Mouse (Mus musculus) lung, postnatal 0 days (tissue): ENCODE data around the gene 2310061I04Rik. TPM values are rescaled to one million over a fixed set of nuclear protein-coding genes. Genes with fewer than 3 reads are reported as not detected.

Source experiments
- ATAC-seq: fragments of 200-750 bp; cut with Nextera tagmentation; 2 replicates; pipeline ENCODE4 v1.8.0; 2017; ENCODE audit warnings: moderate library complexity
- DNase-seq: peaks from one replicate; pipeline ENCODE4 v3.0.0-alpha.2; 2016; ENCODE audit warnings: low spot score
- H3K27ac ChIP-seq: fragments of 300-500 bp; sonication (generic); 2 replicates; pipeline ENCODE4 v1.5.1; 2014; ENCODE audit warnings: antibody characterized with exemption, mild to moderate bottlenecking, low read length, mixed read lengths
- H3K27me3 ChIP-seq: fragments of 300-500 bp; sonication (generic); replicated peaks from 2 replicates; pipeline ENCODE4 v1.6.1; 2014; ENCODE audit warnings: low read length, mixed read lengths; ENCODE audit not compliant: insufficient read depth
- H3K36me3 ChIP-seq: fragments of 300-500 bp; sonication (generic); 2 replicates; pipeline ENCODE4 v1.6.1; 2014; ENCODE audit warnings: low read length, mixed read lengths; ENCODE audit not compliant: insufficient read depth
- H3K4me1 ChIP-seq: fragments of 300-500 bp; sonication (generic); 2 replicates; pipeline ENCODE4 v1.6.1; 2014; ENCODE audit warnings: antibody characterized with exemption, low read depth, low read length, mixed read lengths; ENCODE audit not compliant: insufficient read depth
- H3K4me2 ChIP-seq: fragments of 300-500 bp; sonication (generic); replicated peaks from 2 replicates; pipeline ENCODE4 v1.6.1; 2014; ENCODE audit warnings: low read depth, mild to moderate bottlenecking, low read length, moderate library complexity, mixed read lengths
- H3K4me3 ChIP-seq: fragments of 300-500 bp; sonication (generic); 2 replicates; pipeline ENCODE4 v1.5.1; 2014; ENCODE audit warnings: low read depth, low read length
- H3K9ac ChIP-seq: fragments of 300-500 bp; sonication (generic); replicated peaks from 2 replicates; pipeline ENCODE4 v1.6.1; 2014; ENCODE audit warnings: low read depth, mild to moderate bottlenecking
- H3K9me3 ChIP-seq: fragments of 300-500 bp; sonication (generic); 2 replicates; pipeline ENCODE4 v1.6.1; 2016; ENCODE audit warnings: low read length, mixed read lengths
- CTCF ChIP-seq: IDR thresholded peaks from 2 replicates; pipeline ENCODE4 v1.5.1; 2016; ENCODE audit warnings: antibody characterized with exemption, mild to moderate bottlenecking
- EP300 ChIP-seq: IDR thresholded peaks from 2 replicates; pipeline ENCODE4 v1.6.1; 2016; ENCODE audit warnings: antibody characterized with exemption, mild to moderate bottlenecking, control low read depth
- WGBS: fragments of 180-500 bp; shearing (Covaris S2); extraction: QIAGEN DNeasy Blood & Tissue Kit; methylation state at CpG from one replicate; pipeline ENCODE4 v1.1.7; 2014; 5-methylcytosine and 5-hydroxymethylcytosine counted together
- polyA plus RNA-seq: library from polyadenylated mRNA; unstranded; fragments of >200 nt; fragmentation: Nextera tagmentation; extraction: Ambion mirVana; gene quantifications from 2 replicates; pipeline ENCODE4 v1.2.1, GENCODE M21; 2015

2310061I04Rik gene
- polyA plus RNA-seq, 1 experiment from 2014 or later, result 18.5 TPM

DNA sequence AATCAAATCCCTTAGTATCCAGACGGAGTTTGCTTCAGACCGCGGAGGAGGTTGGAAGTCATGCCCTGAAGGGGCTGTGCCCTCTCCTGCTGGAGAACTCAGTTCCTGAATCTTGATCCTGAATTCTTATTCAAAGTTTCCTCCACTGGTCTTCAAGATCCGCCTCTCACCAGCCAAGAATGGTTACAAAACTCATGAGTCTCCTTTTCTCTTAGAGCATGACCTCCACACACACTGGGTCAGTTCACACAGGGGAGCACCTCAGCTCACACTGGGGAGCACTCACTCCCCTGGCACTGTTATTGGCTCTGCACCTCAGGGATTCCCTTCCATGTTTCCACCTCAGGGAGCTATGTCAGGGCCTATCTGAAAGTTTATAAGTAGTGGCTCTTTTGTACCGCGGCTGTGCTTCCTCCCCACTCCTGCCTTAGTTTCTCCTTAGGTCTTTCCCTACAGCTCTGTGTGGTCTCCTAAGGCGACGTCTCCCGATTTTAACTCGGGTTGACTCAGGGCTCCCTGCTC, 32.3 kb downstream of the 2310061I04Rik start:
- peak overlapping the region; percentile 68 for H3K9ac ChIP-seq
- 35% methylated on average over 10 of the region's 10 CpGs for WGBS

DNA sequence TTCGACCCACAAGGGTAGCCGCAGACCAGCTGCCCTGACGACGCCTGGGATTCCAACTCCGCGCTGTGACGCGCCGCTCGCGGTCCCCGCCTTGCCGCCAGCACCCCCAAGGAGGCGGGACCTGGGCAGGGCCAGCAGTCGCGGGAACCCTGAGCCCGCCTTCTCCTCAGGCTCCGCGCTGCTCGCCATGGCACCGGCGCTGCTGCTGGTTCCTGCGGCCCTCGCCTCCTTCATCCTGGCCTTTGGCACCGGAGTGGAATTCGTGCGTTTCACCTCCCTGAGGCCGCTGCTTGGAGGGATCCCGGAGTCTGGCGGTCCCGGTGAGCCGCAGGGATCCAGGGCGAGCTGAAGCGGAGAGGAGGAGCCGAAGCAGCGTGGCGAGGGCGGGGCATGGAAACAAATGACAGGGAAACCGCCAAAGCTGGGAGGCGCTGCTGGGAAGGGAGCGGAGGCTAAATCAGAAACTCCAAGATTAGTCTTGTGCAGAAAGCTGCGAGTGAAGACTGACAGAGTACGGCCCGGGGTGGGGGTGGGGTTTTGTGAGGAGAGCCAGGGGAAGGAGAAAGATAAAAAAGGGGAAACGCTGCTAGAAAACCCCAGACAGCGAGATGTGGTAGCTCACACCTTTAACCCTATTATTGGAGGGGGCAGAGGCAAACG, 35.9 kb downstream of the 2310061I04Rik start, which contains the start of gene Nrm:
TSS of gene Nrm (plus strand) at position 121 of the 660 bp plus-strand sequence.
- Histone ChIP-seq H3K4me3 (peak within 1 kb of the TSS; percentile 74), H3K27ac (peak within 1 kb of the TSS; percentile 87), H3K27me3 (no peaks in the 10 kb centered on the region), H3K9me3 (no peaks in the 10 kb centered on the region), H3K36me3 (no peaks in the 10 kb centered on the region), H3K9ac (peak within 1 kb of the TSS; percentile 50; the same call in 1 of the 2 replicates), H3K4me1 (peaks cover 9% of the 10 kb centered on the region; the same call in 1 of the 2 replicates), H3K4me2 (peak within 1 kb of the TSS; percentile 62)
- TF ChIP-seq EP300, result no peak
- peak; percentile 73 for TF ChIP-seq CTCF
- under 1% methylated on average over 47 of the region's 47 CpGs for WGBS
- DNase-seq (peak; percentile 97), ATAC-seq (peak; percentile 92)

More for the DNA sequence above, 32.3 kb downstream of the 2310061I04Rik start:
- no peak for ATAC-seq
- Histone ChIP-seq H3K4me2 (peak overlapping the region; percentile 88), H3K27me3 (no peaks in the 10 kb centered on the region), H3K9me3 (no peaks in the 10 kb centered on the region), H3K4me3 (peak overlapping the region; percentile 51), H3K4me1 (peaks cover 9% of the 10 kb centered on the region; the same call in 1 of the 2 replicates), H3K27ac (peak overlapping the region; percentile 90), H3K36me3 (no peaks in the 10 kb centered on the region)
- DNase-seq, result no peak
- TF ChIP-seq EP300, result no peak
- no peak for TF ChIP-seq CTCF

DNA sequence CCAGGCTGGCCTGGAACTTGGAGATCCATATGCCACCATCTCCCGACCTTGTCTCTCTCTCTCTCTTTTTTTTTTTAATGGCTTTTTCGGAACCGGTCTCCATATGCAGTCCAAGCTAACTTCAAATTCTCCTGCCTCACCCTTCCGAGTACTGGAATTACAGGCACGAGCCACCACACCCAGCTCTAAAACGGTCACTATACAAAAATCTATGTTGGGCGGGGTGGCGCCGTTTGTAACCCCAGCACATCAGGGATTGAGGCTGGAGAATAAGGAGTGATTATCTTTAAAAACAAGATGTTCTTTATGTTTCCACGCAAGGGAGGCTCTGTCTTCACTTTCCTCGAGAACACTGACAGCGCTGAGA, 36.4 kb downstream of the 2310061I04Rik start:
- WGBS, result 4% methylated on average over 12 of the region's 12 CpGs
- Histone ChIP-seq H3K4me2 (peak overlapping the region; percentile 62), H3K27ac (peak overlapping the region; percentile 87), H3K9me3 (no peaks in the 10 kb centered on the region), H3K27me3 (no peaks in the 10 kb centered on the region), H3K4me3 (peak overlapping the region; percentile 74), H3K9ac (peak overlapping the region; percentile 50; the same call in 1 of the 2 replicates), H3K4me1 (peaks cover 9% of the 10 kb centered on the region; the same call in 1 of the 2 replicates), H3K36me3 (no peaks in the 10 kb centered on the region)
- TF ChIP-seq EP300 (no peak), CTCF (no peak)
- DNase-seq, result no peak
- ATAC-seq, result peak; percentile 34

DNA sequence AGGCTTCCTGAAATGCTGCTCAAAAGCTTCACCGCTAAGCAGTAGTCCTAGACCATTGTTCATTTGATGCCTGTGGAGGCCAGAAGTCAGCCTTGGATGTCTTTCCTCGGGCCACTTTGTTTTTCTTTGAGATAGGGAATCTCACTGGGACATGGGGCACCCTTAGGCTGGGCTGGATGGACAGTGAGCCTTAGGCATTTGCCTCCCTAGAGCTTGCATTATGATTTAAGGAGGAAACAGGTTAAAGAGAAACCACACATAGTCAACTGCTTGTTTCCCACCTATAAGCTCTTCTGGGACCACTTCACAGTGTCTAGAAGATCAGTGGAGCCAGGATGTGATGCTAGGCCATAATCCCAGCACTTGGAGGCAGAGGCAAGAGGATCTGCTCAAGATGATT, 37.4 kb downstream of the 2310061I04Rik start:
- no peak overlapping the region for H3K4me3 ChIP-seq
- DNase-seq (no peak), ATAC-seq (no peak)
- H3K27ac ChIP-seq, result no peak overlapping the region
- H3K9me3 ChIP-seq, result no peaks in the 10 kb centered on the region
- no peaks in the 10 kb centered on the region for H3K27me3 ChIP-seq
- TF ChIP-seq CTCF, result no peak
- no peak for TF ChIP-seq EP300
- WGBS, result 58% methylated on average over 2 of the region's 2 CpGs
- no peak overlapping the region for H3K4me2 ChIP-seq
- H3K9ac ChIP-seq, result no peak overlapping the region
- H3K4me1 ChIP-seq, result peaks cover 6% of the 10 kb centered on the region; the same call in 1 of the 2 replicates
- no peaks in the 10 kb centered on the region for H3K36me3 ChIP-seq

DNA sequence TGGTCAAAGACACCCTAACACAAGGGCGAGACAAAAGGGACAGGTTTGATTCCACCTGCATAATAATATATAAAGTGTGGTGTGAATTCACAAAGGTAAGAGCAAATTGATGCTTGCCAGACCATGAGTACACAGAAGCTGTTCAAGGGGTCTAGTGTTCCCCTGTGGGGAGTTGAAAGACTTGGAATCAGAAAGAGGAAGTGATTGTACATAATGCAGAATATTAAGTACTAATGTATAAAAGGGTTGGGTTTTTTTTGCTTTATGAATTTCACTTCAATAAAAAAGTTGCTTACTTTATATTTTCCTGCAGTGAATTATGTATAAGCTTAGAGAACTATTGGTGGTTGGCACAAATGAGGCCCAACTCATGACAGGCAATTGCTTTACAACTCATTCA, 37.9 kb downstream of the 2310061I04Rik start:
- Histone ChIP-seq H3K4me1 (peaks cover 6% of the 10 kb centered on the region; the same call in 1 of the 2 replicates), H3K9me3 (no peaks in the 10 kb centered on the region), H3K4me2 (no peak overlapping the region), H3K9ac (no peak overlapping the region), H3K36me3 (no peaks in the 10 kb centered on the region), H3K27ac (no peak overlapping the region), H3K27me3 (no peaks in the 10 kb centered on the region), H3K4me3 (no peak overlapping the region)
- WGBS, result 86% methylated on average over 1 of the region's 1 CpGs
- ATAC-seq (no peak), DNase-seq (no peak)
- no peak for TF ChIP-seq EP300

DNA sequence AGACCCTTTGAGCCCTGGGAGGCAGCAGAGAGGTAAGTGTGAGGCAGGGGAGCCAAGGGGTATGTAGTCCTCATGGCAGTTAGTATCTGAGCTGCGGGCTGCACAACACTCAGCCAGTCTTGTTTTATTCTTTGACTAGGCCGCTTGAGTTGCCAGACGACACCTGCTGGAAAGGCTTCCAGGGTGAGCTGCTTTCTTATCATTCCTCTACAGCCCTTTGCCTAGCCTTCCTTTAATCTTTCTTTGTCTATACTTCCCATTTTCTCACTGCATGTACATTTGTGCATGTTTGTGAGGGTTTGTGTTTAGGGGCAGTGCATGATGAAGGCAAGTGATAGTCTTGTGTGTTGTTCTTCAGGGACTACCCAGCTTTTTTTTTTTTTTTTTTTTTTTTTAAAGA, 46.3 kb downstream of the 2310061I04Rik start:
- Histone ChIP-seq H3K4me2 (no peak overlapping the region), H3K9ac (no peak overlapping the region), H3K27me3 (no peaks in the 10 kb centered on the region), H3K9me3 (no peaks in the 10 kb centered on the region), H3K36me3 (peaks cover 30% of the 10 kb centered on the region), H3K27ac (no peak overlapping the region), H3K4me3 (no peak overlapping the region), H3K4me1 (no peaks in the 10 kb centered on the region)
- DNase-seq (no peak), ATAC-seq (no peak)
- no peak for TF ChIP-seq CTCF
- no peak for TF ChIP-seq EP300
- 89% methylated on average over 3 of the region's 3 CpGs for WGBS
